Mouse (Mus musculus) CH12.LX (cell line): ENCODE data around the gene Mfap3l.

ENCODE experiments used
- CHD2 ChIP-seq: IDR thresholded peaks from 2 replicates; pipeline ENCODE4 v1.6.1; 2011; ENCODE audit warnings: low read length, improper control_type of control experiment
- CTCF ChIP-seq, 2 experiments: IDR thresholded peaks in 1 of 2; conservative IDR thresholded peaks in 1 of 2; 2 replicates each; pipeline ENCODE4 v1.5.1; 2011 to 2012; ENCODE audit warnings: low read depth in 2 of 2, low read length in 2 of 2, improper control_type of control experiment in 1 of 2, inconsistent platforms in 1 of 2, mild to moderate bottlenecking in 1 of 2, moderate library complexity in 1 of 2
- EP300 ChIP-seq: IDR thresholded peaks from 2 replicates; pipeline ENCODE4 v1.6.1; 2011; ENCODE audit warnings: low read length, improper control_type of control experiment
- HCFC1 ChIP-seq: IDR thresholded peaks from 2 replicates; pipeline ENCODE4 v1.6.1; 2012; ENCODE audit warnings: low read depth, mild to moderate bottlenecking, inconsistent platforms, low read length, improper control_type of control experiment
- MAFK ChIP-seq: IDR thresholded peaks from 2 replicates; pipeline ENCODE4 v1.6.1; 2011; ENCODE audit warnings: low read length, improper control_type of control experiment; ENCODE audit not compliant: insufficient replicate concordance
- POLR2A ChIP-seq: IDR thresholded peaks from 2 replicates; pipeline ENCODE4 v1.6.1; 2011; ENCODE audit warnings: low read depth, mild to moderate bottlenecking, improper control_type of control experiment, low read length
- SIN3A ChIP-seq: IDR thresholded peaks from 2 replicates; pipeline ENCODE4 v1.6.1; 2012; ENCODE audit warnings: low read length, improper control_type of control experiment, inconsistent platforms
- USF1 ChIP-seq: IDR thresholded peaks from 2 replicates; pipeline ENCODE4 v1.6.1; 2014; ENCODE audit warnings: low read depth, mild to moderate bottlenecking, inconsistent platforms, low read length, improper control_type of control experiment
- USF2 ChIP-seq: conservative IDR thresholded peaks from 2 replicates; pipeline ENCODE4 v1.6.1; 2011; ENCODE audit warnings: low read depth, low read length, improper control_type of control experiment
- ZMIZ1 ChIP-seq: IDR thresholded peaks from 2 replicates; pipeline ENCODE4 v1.6.1; 2012; ENCODE audit warnings: low read depth, mild to moderate bottlenecking, inconsistent platforms, low read length, improper control_type of control experiment
- ZNF384 ChIP-seq: IDR thresholded peaks from 2 replicates; pipeline ENCODE4 v1.6.1; 2012; ENCODE audit warnings: low read depth, low read length, improper control_type of control experiment, inconsistent platforms

- TF ChIP-seq CTCF (conservative IDR thresholded peaks at IDR 0.05 in 1 of 2, IDR thresholded peaks at IDR 0.05 in 1 of 2; ENCODE audit: low read depth in 2 of 2, low read length in 2 of 2) = no peak
- no peak for TF ChIP-seq CHD2
- no peak for TF ChIP-seq USF1
- TF ChIP-seq SIN3A = no peak
- TF ChIP-seq POLR2A = no peak
- TF ChIP-seq HCFC1 = no peak
- TF ChIP-seq ZNF384 = no peak
- no peak for TF ChIP-seq ZMIZ1
- no peak for TF ChIP-seq MAFK
- no peak for TF ChIP-seq EP300
- no peak for TF ChIP-seq USF2
Measured at GRCm38 (mm10) chr8:60645911-60646310, 13.3 kb downstream of the Mfap3l start.
